Mouse (Mus musculus) liver, postnatal 0 days (tissue): ENCODE measurements at regions not wholly inside any gene's neighbourhood (a gene's known extent, or its start where the extent isn't known, plus 50 kb on each side); places are given as distances from the start of the nearest gene placed in this dataset.

Source experiments
- CTCF ChIP-seq: sonication (generic); IDR thresholded peaks from 2 replicates; pipeline ENCODE4 v1.5.1; 2016; ENCODE audit warnings: antibody characterized with exemption, low read depth
- EP300 ChIP-seq: IDR thresholded peaks from 2 replicates; pipeline ENCODE4 v1.6.1; 2016; ENCODE audit warnings: antibody characterized with exemption, low read depth, mild to moderate bottlenecking

DNA sequence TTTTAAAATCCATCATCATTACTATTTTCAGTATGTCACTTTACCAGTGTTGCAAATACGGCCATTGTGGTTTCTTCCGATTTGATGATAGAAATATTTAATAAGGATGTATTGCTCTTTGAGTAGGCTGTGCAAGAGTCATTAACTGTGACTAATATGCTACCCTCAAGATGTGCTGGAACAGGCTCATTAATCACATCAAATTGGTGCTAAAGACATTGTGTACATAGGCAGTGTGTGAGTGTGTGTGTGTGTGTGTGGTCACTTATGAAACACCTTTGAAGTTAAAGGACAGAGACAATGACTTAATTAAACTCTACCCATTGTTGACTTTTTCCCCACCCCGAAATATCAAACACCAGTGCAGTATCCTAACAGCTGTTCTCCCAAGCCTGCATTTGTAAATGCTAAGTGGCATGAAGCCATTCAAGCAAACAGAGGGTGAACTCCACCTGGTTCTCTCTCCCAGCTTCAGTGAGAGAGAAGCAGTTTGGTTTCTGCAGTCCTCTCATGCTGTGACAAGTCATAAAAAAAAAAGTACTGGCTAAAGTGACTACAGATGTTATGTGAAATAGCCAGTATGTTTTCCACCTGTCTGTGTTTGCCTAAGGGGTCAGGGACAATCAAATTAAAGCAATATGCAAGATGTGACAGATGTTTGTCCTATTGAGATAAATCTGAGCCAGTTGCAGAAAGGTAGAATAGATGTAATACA, 116.4 kb upstream of the Speer2 start:
- TF ChIP-seq CTCF (no peak), EP300 (no peak)
